Mouse (Mus musculus): ENCODE measurements at regions not wholly inside any gene's neighbourhood (a gene's known extent, or its start where the extent isn't known, plus 50 kb on each side); places are given as distances from the start of the nearest gene placed in this dataset.

GRCm38 (mm10) chr17:85845059-85845458 is 157.0 kb upstream of the Six2 start:
- 63% methylated on average over 6 of the region's 6 CpGs for whole genome bisulfite sequencing
- Histone ChIP-seq H3K4me3 (ENCODE audit: low read depth, low read length) (no peak overlapping the region), H3K4me1 (ENCODE audit: control insufficient read depth, insufficient read depth, insufficient read length, low read length) (no peaks in the 10 kb centered on the region), H3K36me3 (ENCODE audit: control insufficient read depth, insufficient read depth, low read length) (no peaks in the 10 kb centered on the region), H3K27me3 (ENCODE audit: control insufficient read depth, insufficient read depth, low read length) (no peaks in the 10 kb centered on the region), H3K27ac (ENCODE audit: insufficient read depth, low read depth, low read length) (no peak overlapping the region)
- TF ChIP-seq CTCF (IDR thresholded peaks at IDR 0.05; ENCODE audit: extremely low read depth, insufficient read length, insufficient replicate concordance, low read depth, low read length) (no peak), POLR2A (IDR thresholded peaks at IDR 0.05; ENCODE audit: low read depth, low read length) (no peak)

GRCm38 (mm10) chr17:85844486-85844885 is 156.4 kb upstream of the Six2 start:
- Histone ChIP-seq H3K36me3 (ENCODE audit: control insufficient read depth, insufficient read depth, low read length) (no peaks in the 10 kb centered on the region), H3K27ac (ENCODE audit: insufficient read depth, low read depth, low read length) (no peak overlapping the region), H3K27me3 (ENCODE audit: control insufficient read depth, insufficient read depth, low read length) (no peaks in the 10 kb centered on the region), H3K4me3 (ENCODE audit: low read depth, low read length) (no peak overlapping the region), H3K4me1 (ENCODE audit: control insufficient read depth, insufficient read depth, insufficient read length, low read length) (no peaks in the 10 kb centered on the region)
- WGBS, result 79% methylated on average over 13 of the region's 13 CpGs
- TF ChIP-seq CTCF (IDR thresholded peaks at IDR 0.05; ENCODE audit: extremely low read depth, insufficient read length, insufficient replicate concordance, low read depth, low read length) (no peak), POLR2A (IDR thresholded peaks at IDR 0.05; ENCODE audit: low read depth, low read length) (no peak)

GRCm38 (mm10) chr17:85823036-85823435 is 135.0 kb upstream of the Six2 start:
- no peaks in the 10 kb centered on the region for H3K36me3 ChIP-seq (ENCODE audit: control insufficient read depth, insufficient read depth, low read length)
- no peak for TF ChIP-seq CTCF (IDR thresholded peaks at IDR 0.05; ENCODE audit: extremely low read depth, insufficient read length, insufficient replicate concordance, low read depth, low read length)
- no peak for TF ChIP-seq POLR2A (IDR thresholded peaks at IDR 0.05; ENCODE audit: low read depth, low read length)
- H3K4me1 ChIP-seq (ENCODE audit: control insufficient read depth, insufficient read depth, insufficient read length, low read length), result no peaks in the 10 kb centered on the region
- 88% methylated on average over 19 of the region's 19 CpGs for WGBS
- H3K27me3 ChIP-seq (ENCODE audit: control insufficient read depth, insufficient read depth, low read length), result no peaks in the 10 kb centered on the region
- H3K4me3 ChIP-seq (ENCODE audit: low read depth, low read length), result no peak overlapping the region
- H3K27ac ChIP-seq (ENCODE audit: insufficient read depth, low read depth, low read length), result no peak overlapping the region

- TF ChIP-seq POLR2A (IDR thresholded peaks at IDR 0.05; ENCODE audit: low read depth, low read length) (no peak), CTCF (IDR thresholded peaks at IDR 0.05; ENCODE audit: extremely low read depth, insufficient read length, insufficient replicate concordance, low read depth, low read length) (no peak)
- no peaks in the 10 kb centered on the region for H3K36me3 ChIP-seq (ENCODE audit: control insufficient read depth, insufficient read depth, low read length)
- no peak overlapping the region for H3K4me3 ChIP-seq (ENCODE audit: low read depth, low read length)
- no peaks in the 10 kb centered on the region for H3K27me3 ChIP-seq (ENCODE audit: control insufficient read depth, insufficient read depth, low read length)
- no peak overlapping the region for H3K27ac ChIP-seq (ENCODE audit: insufficient read depth, low read depth, low read length)
- 74% methylated on average over 4 of the region's 4 CpGs for WGBS
- H3K4me1 ChIP-seq (ENCODE audit: control insufficient read depth, insufficient read depth, insufficient read length, low read length), result no peaks in the 10 kb centered on the region
Observed at GRCm38 (mm10) chr17:85821861-85822260, 133.8 kb upstream of the Six2 start.

GRCm38 (mm10) chr17:85818098-85818855 is 130.2 kb upstream of the Six2 start:
- TF ChIP-seq POLR2A (IDR thresholded peaks at IDR 0.05; ENCODE audit: low read depth, low read length), result no peak
- no peak for TF ChIP-seq CTCF (IDR thresholded peaks at IDR 0.05; ENCODE audit: extremely low read depth, insufficient read length, insufficient replicate concordance, low read depth, low read length)
- Histone ChIP-seq H3K36me3 (ENCODE audit: control insufficient read depth, insufficient read depth, low read length) (no peaks in the 10 kb centered on the region), H3K4me1 (ENCODE audit: control insufficient read depth, insufficient read depth, insufficient read length, low read length) (no peaks in the 10 kb centered on the region), H3K27me3 (ENCODE audit: control insufficient read depth, insufficient read depth, low read length) (no peaks in the 10 kb centered on the region), H3K27ac (ENCODE audit: insufficient read depth, low read depth, low read length) (no peak overlapping the region), H3K4me3 (ENCODE audit: low read depth, low read length) (no peak overlapping the region)
- WGBS, result 86% methylated on average over 17 of the region's 17 CpGs

GRCm38 (mm10) chr17:85816521-85816920 is 128.4 kb upstream of the Six2 start:
- H3K36me3 ChIP-seq (ENCODE audit: control insufficient read depth, insufficient read depth, low read length), result no peaks in the 10 kb centered on the region
- H3K27ac ChIP-seq (ENCODE audit: insufficient read depth, low read depth, low read length), result no peak overlapping the region
- H3K4me3 ChIP-seq (ENCODE audit: low read depth, low read length), result no peak overlapping the region
- 84% methylated on average over 8 of the region's 8 CpGs for WGBS
- no peaks in the 10 kb centered on the region for H3K27me3 ChIP-seq (ENCODE audit: control insufficient read depth, insufficient read depth, low read length)
- no peak for TF ChIP-seq POLR2A (IDR thresholded peaks at IDR 0.05; ENCODE audit: low read depth, low read length)
- TF ChIP-seq CTCF (IDR thresholded peaks at IDR 0.05; ENCODE audit: extremely low read depth, insufficient read length, insufficient replicate concordance, low read depth, low read length), result no peak
- H3K4me1 ChIP-seq (ENCODE audit: control insufficient read depth, insufficient read depth, insufficient read length, low read length), result no peaks in the 10 kb centered on the region

GRCm38 (mm10) chr17:85816056-85816455 is 128.0 kb upstream of the Six2 start:
- TF ChIP-seq CTCF (IDR thresholded peaks at IDR 0.05; ENCODE audit: extremely low read depth, insufficient read length, insufficient replicate concordance, low read depth, low read length) (no peak), POLR2A (IDR thresholded peaks at IDR 0.05; ENCODE audit: low read depth, low read length) (no peak)
- 75% methylated on average over 8 of the region's 8 CpGs for WGBS
- Histone ChIP-seq H3K4me3 (ENCODE audit: low read depth, low read length) (no peak overlapping the region), H3K36me3 (ENCODE audit: control insufficient read depth, insufficient read depth, low read length) (no peaks in the 10 kb centered on the region), H3K4me1 (ENCODE audit: control insufficient read depth, insufficient read depth, insufficient read length, low read length) (no peaks in the 10 kb centered on the region), H3K27me3 (ENCODE audit: control insufficient read depth, insufficient read depth, low read length) (no peaks in the 10 kb centered on the region), H3K27ac (ENCODE audit: insufficient read depth, low read depth, low read length) (no peak overlapping the region)
